Mouse (Mus musculus): Measurements from ENCODE around the gene Haus8.
"Not testable (repeated sequence)": the region's sequence is repeated elsewhere in the genome, so short reads cannot be mapped to it uniquely, and the experiment has no call there.

Gene Haus8

DNA sequence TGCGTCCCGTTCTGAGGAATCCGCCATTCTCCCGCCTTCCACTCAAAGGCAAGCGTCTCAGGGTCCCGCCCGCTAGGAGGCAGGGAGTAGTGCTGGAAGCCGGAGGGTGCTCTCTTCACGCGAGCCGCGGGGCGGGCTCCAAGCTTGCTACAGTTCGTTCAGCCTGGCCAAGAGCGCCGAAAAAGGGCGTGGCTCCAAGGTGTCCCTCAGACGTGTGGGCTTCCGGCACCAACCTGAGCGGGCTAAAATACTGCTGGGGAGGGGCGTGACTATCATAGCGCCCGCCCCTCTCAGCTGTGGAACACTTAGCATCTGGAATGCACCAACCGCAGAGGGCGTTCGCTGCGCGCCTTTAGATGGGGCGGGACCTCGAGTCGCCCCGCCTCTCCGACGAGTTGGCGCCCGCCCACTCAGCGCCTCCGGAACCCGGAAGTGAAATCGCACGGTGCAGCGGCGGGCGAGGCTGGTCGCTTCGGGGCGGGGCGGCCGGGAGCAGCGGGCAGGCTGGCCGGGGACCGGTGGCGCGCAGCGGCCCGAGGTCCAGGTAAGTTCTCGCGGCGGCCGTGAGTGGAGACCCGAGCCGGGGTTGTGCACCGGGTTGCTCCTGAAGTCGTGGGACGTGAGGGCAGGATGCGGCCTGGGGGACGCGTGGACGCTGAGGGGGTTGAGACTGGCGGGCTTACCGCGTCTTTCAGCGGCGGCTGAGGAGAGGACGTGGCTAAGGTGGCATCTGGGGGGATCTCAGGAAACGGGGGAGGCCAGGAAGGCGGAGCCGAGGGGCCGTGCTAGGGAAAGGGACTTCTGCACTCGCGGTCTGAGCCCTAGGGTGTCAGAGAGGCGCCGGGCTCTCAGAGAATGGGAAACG lies at the start of gene Haus8, which contains the start of gene Myo9b:
Gene Haus8, minus strand, starts transcription at position 649 of the 865 bp plus-strand sequence.
Gene Myo9b, plus strand, starts transcription at position 429 of the 865 bp plus-strand sequence.
- peak; percentile 98 to 99 for DNase-seq

DNA sequence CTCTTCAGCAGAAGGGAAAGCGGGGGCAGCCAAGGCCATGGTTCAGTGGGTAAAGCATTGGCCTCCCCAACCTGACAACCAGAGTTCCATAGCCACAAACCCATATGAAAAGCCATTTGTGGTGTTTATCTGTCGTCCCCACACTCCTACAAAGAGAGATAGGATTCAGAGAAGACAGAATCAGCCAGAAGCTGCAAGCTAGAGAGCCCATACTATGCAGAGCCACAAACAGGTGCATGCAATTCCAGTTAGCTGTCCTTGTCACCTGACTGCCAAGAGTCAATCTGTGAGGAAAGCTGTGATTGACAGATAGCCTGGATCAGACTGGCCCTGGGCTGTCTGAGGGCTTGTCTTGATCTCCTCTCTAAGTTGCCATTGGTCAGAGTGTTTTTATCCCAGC lies 47.0 kb upstream of the Haus8 start:
- DNase-seq = not testable (repeated sequence)

- DNase-seq = not testable (repeated sequence)
These were observed 45.9 kb upstream of the Haus8 start for GRCm38 (mm10) chr8:71318610-71319009.

DNA sequence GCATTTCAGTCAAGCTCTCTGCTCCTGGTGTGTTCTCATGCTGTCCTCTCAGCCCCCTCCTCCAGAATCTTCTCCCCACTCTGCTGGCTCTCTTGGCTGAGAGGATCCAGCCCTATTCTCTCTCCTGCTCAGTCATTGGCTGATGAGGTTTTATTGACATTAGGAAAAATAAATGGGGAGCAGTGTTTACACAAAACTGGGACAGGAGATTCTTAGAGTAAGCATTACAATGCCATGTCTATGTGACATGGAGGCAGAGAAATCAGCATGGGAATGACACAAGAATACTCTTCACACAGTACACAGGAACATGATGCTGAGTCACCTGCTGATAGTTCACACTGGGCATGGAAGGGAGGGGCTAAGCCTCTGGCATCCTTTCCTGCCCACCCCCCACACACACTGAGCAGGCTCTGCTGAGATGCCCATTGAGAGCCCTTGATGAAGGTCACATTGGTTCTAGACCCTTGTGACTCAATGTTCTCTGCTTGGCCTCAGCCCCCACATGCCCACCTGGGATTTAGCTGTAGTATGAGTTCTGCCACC lies 43.8 kb upstream of the Haus8 start:
- DNase-seq = no peak

GRCm38 (mm10) chr8:71315972-71316371 lies 43.2 kb upstream of the Haus8 start:
- DNase-seq = no peak

GRCm38 (mm10) chr8:71313951-71314350 lies 41.2 kb upstream of the Haus8 start:
- DNase-seq = no peak

DNA sequence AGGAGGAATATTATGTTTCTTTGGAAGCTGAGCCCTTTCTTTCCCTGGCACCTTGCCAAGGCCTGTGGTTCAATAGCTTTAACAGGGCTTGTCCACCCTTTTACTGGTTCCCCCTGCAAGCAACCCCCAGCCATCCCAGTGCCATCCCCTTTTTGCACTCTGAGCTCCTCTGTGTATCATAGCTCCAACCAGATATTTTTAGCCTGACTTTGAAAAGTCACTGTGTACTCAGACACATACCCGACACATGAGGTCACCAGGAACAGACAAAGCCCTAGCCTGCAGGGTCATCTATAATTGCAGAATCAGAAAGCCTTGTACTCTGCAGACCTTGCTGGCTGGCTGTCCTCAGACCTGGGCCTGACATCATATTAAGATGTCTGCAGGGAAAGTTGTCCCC lies 40.0 kb upstream of the Haus8 start:
- no peak for DNase-seq

GRCm38 (mm10) chr8:71310446-71310845 lies 37.7 kb upstream of the Haus8 start:
- DNase-seq = no peak

- DNase-seq = no peak
These were observed 35.2 kb upstream of the Haus8 start for GRCm38 (mm10) chr8:71307913-71308312.

- no peak for DNase-seq
These were observed 34.6 kb upstream of the Haus8 start for GRCm38 (mm10) chr8:71307371-71307770.

GRCm38 (mm10) chr8:71305988-71306387 lies 33.3 kb upstream of the Haus8 start:
- DNase-seq = no peak

DNA sequence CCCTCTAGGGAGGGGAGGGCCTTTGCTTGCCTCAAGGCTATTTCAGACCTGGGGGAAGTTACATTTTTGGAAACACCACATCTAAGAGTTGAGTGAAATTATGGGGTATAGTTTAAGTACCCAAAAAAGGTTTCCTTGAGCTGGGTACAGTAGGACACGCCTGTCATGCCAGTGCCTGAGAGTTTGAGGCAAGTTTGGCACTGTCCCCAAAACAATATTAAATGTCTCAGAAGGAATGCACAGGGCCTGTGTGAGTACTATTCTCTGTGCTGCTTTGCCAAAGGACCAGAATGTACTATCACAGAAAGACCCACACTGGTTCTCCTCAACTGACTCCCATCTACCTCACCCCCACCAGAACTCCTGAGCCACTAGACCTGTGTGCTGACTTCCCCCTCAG lies 30.9 kb upstream of the Haus8 start:
- no peak for DNase-seq

DNA sequence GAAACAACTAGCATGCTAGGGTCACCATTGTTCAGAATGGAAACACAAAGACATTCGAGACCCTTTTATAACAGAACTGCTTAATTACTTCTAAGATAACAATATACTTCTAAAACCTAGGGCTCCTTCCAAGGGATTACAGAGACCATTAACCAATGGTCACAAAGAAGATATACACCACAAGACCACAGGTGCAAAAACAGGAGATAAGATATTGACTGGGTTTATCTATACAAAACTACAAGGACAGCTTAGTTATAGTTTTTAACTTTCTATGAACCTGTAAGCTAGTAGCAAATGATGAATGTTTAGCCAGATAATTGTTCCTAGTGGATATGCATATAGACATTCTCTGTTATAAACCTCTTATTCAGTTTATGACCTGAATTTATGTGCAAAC lies 30.1 kb upstream of the Haus8 start:
- no peak for DNase-seq

DNA sequence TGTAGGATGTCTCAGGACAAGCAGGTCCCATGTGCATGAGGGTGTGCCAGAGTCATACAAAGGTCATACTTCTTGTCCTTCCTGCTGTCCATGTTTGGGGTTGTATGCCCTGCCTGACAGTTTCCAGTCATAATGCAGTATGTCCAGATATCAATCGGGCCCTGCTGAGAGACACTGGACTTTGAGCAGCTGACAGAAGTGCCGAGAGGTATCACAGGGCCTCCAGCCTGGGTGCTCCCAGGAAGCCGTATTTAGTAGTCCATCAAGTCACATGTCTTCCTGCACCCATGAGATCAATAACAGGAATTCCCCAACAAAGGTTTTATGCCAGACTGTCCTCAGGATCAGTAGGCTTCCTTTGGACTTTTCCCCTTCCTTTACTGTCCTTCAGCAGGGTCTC lies 27.0 kb upstream of the Haus8 start:
- no peak for DNase-seq

DNA sequence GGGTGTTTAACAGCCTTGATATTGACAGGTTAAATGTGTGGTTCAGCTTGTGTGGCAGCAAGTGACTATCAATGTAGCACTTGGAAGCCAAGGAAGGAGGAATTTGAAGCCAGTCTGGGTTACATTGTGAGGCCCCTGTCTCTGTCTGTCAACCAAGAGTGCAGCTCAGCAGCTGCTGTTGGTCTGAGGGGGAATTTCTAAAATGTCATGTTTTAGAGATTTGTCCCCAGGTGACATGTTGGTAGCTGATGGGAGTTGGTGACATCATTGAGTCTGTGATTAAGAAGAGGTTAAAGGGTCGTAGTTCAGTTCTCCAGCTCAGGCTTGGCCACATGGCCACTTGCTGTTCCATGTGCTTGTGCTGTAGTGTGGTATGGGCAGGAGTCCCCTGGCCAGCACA lies 24.7 kb upstream of the Haus8 start:
- no peak for DNase-seq

DNA sequence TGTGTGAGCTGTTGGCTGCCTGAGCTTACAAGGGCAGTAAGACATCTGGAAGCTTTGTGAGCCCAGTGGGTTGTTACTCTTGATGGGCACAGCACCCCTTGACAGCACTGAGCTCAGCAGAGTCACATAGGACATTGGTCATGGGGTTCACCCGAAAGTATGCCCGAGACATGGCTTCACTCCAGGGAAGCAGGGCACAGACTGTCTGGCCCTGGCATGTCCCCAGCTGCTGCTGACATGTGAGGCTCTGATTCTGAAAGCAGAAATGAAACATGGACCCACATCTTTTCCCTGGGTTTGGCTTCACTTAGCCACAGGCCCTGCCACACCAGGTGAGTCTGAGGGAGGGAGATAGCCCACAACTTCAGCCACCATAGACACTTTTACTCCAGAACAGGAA lies 24.1 kb upstream of the Haus8 start:
- peak in 1 of 2 experiments; percentile 25 for DNase-seq

GRCm38 (mm10) chr8:71296188-71296621 lies 23.5 kb upstream of the Haus8 start:
- DNase-seq = peak; percentile 29 to 46

- DNase-seq = not testable (repeated sequence)
These were observed 21.2 kb upstream of the Haus8 start for GRCm38 (mm10) chr8:71293930-71294329.

DNA sequence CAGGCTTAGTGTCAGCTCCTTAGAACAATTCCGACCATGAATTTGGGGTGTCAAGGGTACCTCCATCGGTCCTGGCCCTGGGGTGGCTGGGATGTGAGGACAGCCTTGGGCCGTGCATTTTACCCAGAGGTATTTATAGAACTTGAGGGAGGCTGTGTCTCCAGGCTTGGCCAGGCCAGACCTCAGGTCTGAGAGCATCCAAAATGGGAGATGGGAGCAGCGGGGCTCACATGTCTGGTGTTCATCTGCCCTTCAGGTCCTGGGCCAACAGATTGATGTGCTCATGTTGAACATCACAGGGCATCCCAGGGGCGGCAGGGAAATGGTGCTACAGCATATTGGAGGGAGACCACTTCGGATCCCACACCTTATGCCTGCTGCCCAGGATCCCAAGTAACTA lies 18.6 kb upstream of the Haus8 start:
- no peak for DNase-seq

DNA sequence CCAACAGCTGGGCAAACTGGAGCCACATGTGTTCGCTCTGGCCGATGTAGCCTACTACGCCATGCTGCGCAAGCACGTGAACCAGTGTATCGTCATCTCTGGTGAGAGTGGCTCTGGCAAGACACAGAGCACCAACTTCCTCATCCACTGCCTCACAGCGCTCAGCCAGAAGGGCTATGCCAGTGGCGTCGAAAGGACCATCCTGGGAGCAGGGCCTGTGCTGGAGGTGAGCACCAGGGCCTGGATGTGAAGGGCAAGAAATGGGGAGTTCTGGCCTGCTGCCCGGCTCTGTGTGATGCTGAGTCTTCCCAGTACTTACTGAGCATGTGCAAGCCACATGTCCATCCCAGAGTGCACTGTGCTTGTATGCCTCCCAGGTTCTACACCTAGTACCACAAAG lies 18.2 kb upstream of the Haus8 start:
- no peak for DNase-seq

GRCm38 (mm10) chr8:71290211-71290610 lies 17.5 kb upstream of the Haus8 start:
- no peak for DNase-seq

DNA sequence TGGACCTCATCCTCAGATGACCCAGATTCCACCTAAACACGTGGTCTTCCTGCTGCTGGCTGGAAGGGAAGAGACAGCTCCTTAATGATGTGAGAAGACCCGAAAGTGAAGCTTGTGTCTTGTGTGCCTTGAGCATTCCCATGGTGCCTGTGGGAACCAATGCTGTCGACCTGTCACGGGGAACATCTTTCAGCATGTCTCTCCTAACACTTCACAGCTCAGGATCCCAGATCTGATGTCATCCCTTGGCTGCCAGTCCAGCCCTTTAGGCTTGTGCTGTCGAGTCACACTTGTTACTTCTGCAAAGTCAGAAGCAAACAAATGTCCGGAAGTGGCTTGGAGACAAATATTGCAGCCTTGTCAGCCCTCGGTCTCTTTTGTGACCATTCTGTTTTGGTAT lies 16.4 kb upstream of the Haus8 start:
- no peak for DNase-seq

DNA sequence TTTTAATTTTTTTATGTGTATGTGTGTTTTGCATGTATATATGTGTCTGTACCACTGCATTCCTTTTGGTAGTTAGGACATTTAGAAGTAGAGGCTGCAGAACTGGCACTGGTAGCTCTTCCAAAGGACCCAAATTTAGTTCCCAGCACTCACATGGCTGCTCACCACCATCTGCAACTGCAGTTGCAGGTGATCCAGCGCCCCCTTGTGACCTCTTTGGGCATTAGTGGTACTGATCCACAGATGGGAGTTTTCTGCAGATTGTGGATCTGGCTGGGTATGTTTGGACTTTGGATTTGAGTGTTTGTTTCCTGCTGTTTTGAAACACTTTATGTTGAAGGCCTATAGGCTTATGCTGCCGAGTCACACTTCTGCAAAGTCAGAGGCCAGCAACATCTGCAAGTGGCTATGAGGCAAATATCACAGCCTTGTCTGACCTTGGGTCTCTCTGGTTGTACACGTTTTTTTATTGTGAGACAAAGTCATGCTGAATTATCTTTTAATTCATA lies 15.8 kb upstream of the Haus8 start:
- DNase-seq = no peak

GRCm38 (mm10) chr8:71286223-71286622 lies 13.5 kb upstream of the Haus8 start:
- not testable (repeated sequence) for DNase-seq

Measured in spleen, adult 18-20 months (tissue).